Mouse (Mus musculus): ENCODE data around the gene Ern1.
"Not testable (repeated sequence)": the region's sequence is repeated elsewhere in the genome, so short reads cannot be mapped to it uniquely, and the experiment has no call there.

Ern1 gene

DNA sequence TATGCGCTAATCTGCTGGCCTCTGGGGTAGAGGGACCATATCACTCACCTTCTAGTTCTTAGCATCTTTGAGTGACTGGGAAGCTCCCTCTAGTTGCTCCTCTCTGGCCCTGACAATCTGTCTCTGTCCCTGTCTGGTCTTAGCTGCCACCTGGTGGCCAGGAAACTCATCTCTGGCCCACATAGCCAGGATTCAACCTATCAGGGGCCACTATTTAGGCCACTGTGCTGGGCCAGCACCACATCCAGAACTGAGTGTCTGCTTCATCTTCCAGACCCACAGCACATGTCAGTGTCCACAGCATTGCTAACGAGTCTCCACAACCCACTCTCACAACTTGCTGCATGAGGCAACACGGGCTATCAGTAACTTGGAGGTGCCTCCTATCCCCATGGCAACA is 90.0 kb downstream of the Ern1 start:
- peak; percentile 56; the same call in 1 of the 2 replicates for ATAC-seq (ENCODE audit: insufficient number of reproducible peaks, low FRiP score, low TSS enrichment)

DNA sequence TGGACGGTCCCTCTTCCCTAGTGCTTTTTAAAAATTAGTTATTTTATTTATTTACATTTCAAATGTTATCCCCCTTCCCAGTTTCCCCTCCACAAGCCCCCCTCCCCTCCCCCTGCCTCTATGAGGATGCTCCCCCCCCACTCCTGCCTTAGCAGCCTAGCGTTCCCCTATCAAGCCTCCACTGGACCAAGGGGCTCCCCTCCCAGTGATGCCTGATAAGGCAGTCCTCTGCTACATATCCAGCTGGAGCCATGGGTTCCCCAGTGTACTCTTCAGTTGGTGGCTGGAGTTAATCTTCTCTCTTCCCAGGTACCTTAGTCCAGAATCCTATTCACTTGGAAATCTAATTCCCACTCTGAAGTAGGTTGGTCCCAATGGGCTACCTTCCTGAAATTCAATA is 93.6 kb downstream of the Ern1 start:
- not testable (repeated sequence) for ATAC-seq (ENCODE audit: insufficient number of reproducible peaks, low FRiP score, low TSS enrichment)

DNA sequence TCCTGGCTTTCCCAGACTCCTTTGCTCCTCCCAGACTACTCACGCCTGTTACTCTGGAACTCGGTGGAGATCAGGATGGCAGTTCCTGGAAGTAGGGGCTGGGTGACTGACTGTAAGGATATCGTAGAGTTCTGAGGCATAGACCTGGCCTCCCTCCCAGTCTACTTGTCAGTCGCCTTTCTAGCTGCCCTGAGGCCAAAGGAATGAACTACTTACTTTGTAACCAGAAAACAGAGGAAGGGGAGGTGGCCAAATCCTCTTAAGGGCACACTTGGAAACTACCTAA is 94.4 kb downstream of the Ern1 start:
- no peak for ATAC-seq (ENCODE audit: insufficient number of reproducible peaks, low FRiP score, low TSS enrichment)

DNA sequence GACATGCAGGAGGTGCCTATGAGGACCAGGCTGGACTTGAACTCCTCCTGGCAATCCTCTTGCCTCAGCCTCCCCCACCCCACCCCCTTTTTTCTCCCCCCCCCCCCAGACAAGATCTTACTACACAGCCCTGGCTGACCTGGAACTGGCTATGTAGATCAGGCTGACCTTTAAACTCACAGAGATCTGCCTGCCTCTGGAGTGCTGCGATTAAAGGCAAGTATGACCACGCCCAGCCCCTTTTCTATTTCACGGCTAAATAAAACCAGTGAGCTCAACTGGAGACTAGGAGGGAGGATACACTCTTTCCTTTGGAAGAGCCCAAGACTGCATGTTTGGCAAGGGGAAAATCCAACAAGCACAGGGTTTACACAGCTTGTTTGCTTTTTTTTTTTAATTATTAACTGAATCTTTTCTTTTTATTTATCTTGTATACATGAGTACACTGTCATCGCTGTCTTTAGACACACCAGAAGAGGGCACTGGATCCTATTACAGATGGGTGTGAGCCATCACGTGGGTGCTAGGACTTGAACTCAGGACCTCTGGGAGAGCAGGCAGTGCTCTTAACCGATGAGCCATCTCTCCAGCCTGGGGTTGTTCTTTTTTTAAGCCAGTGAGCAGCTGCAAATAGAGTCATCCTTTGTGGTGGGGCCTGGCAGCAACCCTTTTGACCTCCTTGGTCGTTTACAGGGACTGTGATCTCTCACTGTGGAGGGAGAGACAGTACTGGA is 94.9 kb downstream of the Ern1 start:
- ATAC-seq (ENCODE audit: insufficient number of reproducible peaks, low FRiP score, low TSS enrichment): no peak

DNA sequence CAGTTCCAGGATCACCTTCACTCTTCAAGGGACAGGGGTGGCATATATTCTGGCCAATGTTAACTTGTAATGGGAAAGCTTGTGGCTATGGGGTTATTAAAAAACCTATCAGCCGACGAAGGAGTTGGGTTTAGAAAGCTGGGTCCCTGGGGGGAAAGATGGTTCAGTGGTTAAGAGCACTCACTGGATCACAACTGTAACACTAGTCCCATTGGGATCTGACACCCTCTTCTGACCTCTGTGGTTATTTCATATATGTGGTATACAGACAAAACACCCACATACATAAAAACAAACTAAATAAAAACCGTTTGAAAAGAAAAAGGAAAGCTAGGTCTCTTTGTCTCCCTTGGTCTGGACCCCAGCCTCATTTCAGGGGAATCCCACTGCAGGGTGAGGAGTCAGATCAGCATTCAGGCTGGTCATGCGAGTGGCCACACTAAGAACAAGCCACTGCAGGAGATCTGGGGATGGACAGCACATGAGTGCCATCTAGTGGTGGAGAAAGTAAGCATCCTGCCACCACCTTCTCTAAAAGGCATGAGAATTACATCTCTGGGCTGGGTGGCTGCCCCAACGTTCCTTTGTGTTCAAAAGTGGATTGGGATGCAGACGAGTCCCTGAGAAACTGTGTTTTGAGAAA is 96.0 kb downstream of the Ern1 start:
- ATAC-seq (ENCODE audit: insufficient number of reproducible peaks, low FRiP score, low TSS enrichment): peak; percentile 64; the same call in 1 of the 2 replicates

DNA sequence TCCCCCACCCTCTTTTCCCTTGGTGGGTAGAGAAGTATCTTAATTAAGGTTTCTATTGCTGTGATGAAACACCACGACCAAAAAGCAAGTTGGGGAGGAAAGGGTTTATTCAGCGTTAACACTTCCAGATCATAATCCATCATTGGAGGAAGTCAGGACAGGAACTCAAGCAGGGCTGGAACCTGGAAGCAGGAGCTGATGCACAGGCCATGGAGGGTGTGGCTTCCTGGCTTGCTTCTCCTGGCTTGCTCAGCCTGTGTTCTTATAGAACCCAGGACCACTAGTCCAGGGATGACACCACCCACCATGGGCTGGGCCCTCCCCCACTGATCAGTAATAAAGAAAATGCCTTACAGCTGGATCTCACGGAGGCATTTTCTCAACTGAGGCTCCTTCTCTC is 96.9 kb downstream of the Ern1 start:
- no peak for ATAC-seq (ENCODE audit: insufficient number of reproducible peaks, low FRiP score, low TSS enrichment)

DNA sequence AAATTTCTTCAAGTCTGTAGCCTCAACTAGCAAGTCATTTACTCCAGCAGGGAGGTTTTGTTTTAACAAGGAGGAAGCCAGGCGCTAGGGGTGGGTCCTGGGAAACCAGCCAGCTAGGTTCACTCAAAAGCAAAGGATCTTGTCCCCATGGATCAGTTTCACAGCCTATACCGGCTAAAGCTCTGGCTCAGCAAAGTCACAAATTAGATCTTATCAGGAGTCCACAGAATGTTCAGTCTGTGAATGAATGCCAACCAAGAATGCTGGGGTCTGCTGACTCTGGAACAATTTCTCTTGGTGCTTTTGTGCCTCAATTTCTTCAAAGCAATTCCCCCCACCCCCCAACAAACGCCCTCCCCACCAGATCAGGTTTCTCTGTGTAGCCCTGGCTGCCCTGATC is 98.0 kb downstream of the Ern1 start:
- ATAC-seq (ENCODE audit: insufficient number of reproducible peaks, low FRiP score, low TSS enrichment): no peak

DNA sequence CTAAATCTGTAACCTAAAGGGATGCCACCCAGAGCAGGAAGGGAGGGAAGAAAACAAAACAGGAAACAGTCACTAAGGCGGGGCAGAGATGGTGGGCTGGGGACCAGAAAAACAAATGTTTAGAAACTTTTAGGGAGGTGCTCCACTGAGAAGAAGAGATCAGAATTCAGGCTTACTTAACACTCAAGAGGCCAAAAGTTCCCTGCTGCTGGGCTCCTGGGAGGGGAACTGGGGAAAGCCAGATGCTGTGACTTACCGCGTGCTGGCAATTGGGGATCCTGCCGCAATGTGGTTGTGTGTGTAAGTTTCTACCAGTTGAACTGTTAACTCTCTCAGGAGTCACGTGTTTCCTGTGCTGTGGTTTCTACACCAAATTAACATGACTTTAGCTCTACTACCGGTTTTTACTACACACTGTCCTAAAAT is 99.8 kb downstream of the Ern1 start, which contains the start of gene Icam2:
Gene Icam2 (minus strand): TSS at position 285 of the 426 bp plus-strand sequence.
- no peak for ATAC-seq (ENCODE audit: insufficient number of reproducible peaks, low FRiP score, low TSS enrichment)

DNA sequence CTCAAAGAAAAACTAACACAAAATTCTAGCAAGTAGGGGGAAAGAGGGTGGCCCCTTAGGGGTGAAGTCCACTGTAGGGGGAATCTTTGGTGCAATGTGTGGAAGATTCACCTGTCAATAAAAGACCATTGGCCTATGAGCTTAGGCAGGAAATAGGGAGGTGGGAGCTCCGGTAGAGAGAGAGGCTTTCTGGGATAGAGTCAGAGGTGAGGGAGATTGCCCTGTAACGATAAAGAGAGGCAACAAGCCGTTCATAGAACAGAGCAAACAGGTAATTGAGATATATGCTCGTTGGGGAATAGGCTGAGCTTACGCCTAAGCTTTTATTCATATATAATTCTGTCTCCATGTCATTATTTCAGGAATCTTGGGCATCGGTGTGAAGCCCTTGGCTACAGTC is 100.6 kb downstream of the Ern1 start:
- ATAC-seq (ENCODE audit: insufficient number of reproducible peaks, low FRiP score, low TSS enrichment): no peak

DNA sequence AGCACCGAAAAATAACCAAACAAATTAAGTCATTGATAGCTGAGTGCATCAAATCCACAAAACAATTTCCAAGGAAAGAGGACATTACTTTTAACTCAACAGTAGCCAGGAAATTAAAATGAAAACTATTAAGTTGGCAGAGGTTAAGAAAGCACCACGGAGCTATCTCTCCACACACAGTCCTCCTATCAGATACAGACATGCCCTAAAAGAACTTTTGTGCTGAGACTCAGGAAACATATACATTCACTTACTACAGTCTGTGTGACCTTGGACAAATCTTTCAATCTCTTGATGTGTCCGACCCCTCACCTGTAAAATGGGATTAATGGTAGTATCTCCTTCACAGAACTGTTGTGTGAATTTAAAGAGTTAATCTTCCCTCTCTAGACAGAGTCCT is 101.2 kb downstream of the Ern1 start:
- ATAC-seq (ENCODE audit: insufficient number of reproducible peaks, low FRiP score, low TSS enrichment): no peak

DNA sequence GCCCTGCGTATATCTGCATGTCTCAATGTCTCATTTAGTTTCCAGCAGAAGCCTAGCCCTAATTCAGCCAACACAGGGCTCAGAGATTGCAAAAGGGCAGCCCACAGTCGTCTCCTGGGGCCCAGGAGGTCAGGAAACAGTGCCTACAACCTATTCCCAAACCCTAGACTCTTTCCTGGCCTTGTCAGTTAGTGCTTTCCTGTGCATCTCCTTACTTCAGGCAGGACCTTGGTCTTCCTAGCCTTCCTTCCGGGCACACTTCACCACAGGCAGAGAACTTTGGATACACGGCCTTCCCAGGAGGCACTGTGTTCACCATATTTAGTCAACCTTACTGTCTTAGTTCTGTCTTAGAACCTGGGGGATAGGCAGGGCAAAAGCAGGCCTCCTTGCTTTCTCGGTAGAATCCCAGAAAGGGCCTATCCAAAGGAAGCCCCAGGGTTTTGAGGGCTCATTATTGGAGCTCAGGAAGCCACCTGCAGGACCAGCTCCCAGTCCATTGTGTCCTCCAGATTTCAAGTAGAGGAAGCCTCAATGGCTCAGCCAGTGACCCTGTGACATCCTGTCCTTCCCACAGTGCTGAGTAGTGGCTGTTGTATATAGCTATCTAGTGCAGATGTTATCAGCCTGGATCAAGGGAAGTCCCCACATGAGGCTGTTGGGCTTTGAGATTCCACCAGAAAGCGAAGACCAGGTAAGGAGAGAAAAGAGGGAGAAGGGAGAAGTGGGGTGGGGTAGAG is 104.4 kb downstream of the Ern1 start:
- no peak for ATAC-seq (ENCODE audit: insufficient number of reproducible peaks, low FRiP score, low TSS enrichment)

DNA sequence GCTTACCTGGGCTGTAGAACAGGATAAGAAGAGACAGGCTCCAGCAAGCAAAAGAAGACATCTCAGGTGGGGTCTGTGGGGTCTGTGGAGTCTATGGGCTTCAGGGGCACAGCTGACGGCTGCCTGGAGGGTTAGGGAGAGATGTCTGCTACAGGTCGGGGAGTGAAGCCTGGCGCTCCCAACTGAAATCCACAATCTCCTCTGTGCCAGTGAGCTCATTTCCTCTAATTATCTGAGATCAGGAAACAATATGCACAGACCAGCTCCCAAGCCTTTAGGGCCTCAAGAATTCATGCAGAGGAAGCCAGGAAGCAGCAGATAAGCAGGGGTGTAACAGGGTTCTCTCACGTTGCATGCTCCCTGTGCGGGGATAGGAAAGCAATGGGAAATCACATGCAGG is 105.2 kb downstream of the Ern1 start:
- no peak for ATAC-seq (ENCODE audit: insufficient number of reproducible peaks, low FRiP score, low TSS enrichment)

DNA sequence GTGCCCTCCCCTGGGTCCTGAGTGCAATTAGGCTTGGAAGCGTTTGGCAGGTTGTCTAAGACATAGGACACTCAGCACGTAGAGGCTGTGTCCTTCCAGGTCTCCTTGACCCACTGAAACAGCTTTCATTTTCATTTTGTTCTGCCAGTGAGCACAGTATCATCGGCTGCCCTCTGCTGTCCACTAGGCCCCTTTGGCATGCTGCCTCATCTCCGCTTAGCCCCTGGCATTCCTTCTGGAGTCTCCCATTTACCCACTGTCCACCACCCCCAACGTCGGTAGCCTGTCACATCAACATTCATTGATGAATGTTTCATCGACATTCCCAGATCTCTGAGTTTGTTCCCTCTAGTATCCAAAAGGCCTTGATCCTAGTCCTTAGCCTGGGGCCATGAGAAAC is 105.8 kb downstream of the Ern1 start:
- ATAC-seq (ENCODE audit: insufficient number of reproducible peaks, low FRiP score, low TSS enrichment): no peak

DNA sequence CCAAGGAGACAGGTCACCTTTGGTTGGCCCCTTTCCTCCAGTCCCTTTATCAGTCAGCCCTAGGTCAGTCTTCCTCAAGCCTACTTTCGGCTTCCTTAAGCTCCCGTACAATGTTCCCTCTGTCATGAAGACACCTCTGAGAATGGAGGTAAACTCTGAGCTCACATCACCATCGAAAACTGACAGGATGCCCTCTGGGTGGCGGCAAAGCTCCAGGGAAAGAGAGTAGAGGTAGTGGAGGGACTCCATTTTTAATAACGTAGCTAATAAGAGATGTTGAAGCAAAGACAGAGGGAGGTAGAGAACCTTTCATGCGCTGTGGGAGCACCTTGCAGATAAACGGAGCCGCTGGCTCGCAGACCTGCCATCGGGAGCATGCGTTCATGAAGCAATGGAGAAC is 106.6 kb downstream of the Ern1 start:
- ATAC-seq (ENCODE audit: insufficient number of reproducible peaks, low FRiP score, low TSS enrichment): no peak

DNA sequence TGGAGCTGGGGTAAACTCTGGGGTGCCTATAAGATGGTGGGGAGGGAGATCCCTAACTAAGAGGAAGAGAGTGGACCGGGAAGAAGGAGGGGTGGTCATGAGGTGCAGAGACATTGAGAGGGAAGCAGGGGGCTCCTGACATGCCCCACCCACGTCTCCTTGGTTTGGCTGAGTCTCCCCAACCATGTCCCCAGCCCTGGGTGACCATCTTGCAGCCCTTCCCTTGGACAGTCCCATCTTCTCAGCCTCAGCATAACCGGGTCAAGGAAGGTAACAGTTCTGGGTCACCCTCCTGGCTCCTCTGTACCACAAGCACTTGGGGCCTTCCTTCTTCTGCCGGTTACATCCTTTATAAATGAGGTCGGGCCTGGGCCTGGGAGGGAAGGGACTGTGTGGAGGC is 112.7 kb downstream of the Ern1 start:
- ATAC-seq (ENCODE audit: insufficient number of reproducible peaks, low FRiP score, low TSS enrichment): no peak

DNA sequence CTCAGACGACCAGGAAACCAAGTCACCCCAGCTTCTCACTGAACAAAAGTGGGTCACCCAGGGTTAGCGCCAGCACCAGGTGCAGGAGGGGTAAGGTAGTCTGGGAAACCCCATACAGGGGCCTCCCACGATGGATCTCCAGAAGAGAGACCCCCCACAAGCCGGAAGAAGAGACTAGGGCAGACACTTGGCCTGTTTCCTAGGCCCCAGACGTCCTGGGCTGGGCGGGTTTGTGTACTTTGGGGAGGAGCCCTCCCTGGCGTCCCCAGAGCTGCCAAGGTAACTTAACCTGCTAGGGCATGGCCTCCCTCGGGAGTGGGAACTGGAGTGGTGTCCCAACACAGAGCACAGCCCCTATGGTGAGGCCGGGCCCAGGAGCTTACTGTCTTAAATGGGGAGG is 113.1 kb downstream of the Ern1 start:
- no peak for ATAC-seq (ENCODE audit: insufficient number of reproducible peaks, low FRiP score, low TSS enrichment)

DNA sequence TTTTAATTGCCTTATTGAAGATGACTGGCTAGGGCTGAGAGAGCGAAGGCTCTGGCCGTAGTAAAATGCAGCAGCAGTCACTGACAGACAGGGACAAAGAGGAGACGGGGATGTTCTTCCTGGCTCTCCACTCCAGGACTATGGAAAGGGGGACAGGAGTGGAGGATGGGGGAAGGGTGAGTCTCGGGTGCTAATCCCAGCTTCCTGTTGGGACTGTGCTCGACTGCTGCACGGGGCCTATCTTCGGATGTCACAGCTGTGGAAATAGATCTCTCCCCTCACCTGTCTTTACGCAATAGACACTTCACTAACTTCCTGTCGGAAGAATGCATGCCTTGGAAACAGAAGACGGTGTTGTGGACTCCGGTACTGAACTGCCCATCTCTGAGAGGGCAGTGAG is 113.7 kb downstream of the Ern1 start:
- no peak for ATAC-seq (ENCODE audit: insufficient number of reproducible peaks, low FRiP score, low TSS enrichment)

DNA sequence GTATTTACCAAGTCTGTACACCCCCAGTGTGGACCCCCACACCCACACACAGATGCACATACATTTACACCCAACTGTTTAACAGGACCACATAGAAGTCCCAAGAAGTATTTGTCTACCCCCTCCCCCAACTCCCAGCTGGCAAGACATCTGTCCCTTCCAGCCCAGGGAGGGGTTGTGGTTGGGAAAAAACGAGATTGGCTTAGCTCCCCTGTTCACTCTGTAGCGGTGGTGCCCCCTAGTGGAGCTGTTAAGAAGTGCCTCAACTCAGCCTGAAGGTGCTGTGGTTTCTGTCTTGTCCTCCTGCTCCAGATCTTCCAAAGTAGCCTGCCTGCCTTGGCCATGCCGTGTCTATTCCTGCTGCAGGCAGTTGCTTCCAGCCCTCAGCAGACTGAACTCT is 121.3 kb downstream of the Ern1 start:
- ATAC-seq (ENCODE audit: insufficient number of reproducible peaks, low FRiP score, low TSS enrichment): no peak; the same call in 1 of the 2 replicates

DNA sequence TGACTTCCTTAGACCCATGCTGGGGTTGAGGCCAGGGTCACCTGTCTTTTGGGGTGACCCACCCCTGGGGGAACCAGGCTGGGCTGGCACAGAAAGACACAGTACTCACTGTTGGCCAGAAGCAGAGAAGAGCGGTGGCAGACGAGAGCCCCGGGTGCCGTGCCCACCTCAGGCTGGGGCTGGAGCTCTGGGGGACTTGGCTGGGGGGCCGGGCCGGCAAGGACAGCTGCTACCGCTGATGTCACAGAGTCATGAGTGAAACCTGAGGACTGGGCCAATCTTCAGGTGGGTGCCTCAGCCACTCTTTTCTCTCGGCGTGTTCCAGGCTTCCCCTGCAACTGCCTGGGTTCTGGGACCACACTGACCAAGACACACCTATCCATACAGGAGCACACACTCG is 122.3 kb downstream of the Ern1 start, which contains the start of gene Prr29:
Gene Prr29 (plus strand): TSS at position 107 of the 400 bp plus-strand sequence.
- no peak for ATAC-seq (ENCODE audit: insufficient number of reproducible peaks, low FRiP score, low TSS enrichment)

DNA sequence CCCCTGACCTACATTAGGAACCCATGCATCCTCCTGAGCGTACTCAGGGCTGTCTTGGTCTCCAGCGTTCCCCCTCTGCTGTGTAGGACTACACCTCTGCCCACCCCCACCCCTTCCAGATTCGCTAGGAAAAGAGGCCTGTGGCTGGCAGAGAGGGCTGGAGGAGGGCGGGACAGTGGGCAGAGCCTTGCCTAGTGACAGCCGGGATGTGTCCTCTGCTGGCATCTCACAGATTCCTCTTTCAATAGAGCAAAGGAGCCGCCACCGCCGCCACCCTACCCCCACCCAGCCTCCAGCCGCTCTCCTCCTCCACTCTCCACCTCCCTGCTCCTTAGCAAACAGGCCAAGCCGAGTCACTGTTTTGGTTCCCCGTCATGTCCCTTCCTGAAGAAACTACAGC is 122.9 kb downstream of the Ern1 start:
- ATAC-seq (ENCODE audit: insufficient number of reproducible peaks, low FRiP score, low TSS enrichment): no peak

DNA sequence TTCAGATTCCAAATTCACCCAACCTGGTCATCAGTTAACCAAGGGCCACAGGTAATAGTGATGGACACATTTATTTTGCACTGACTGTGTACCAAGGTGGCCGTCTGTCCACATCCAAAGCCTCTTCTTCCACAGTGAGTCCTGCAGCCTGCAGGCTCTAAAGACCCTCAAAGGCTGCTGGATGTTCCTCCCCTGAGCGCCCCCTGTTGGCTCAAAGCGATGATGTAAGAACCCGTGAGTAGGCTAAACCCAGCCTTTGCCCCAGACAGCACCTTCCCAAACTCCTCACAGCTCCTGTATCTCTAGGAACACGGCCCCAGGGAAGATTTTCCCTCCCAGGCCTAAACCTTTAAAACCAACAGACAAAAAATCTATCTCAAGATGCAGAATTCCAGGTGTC is 128.3 kb downstream of the Ern1 start:
- no peak for ATAC-seq (ENCODE audit: insufficient number of reproducible peaks, low FRiP score, low TSS enrichment)
